Mouse (Mus musculus) T-helper 1 cell (primary cell): ENCODE measurements around the gene Pcdh8.

Source experiments
- in situ Hi-C: fragments of 300-600 bp; cut with MboI, MseI; formaldehyde crosslinking; loops from one replicate; pipeline ENCODE4 v1.15.1; 2025; ENCODE audit warnings: high pct_unique_total_duplicates

The Pcdh8 gene

GRCm38 (mm10) chr14:79771094-79771535 lies at the start of gene Pcdh8:
Gene Pcdh8 (minus strand): TSS chr14:79771312.
- in situ Hi-C loops, result no loop called here

GRCm38 (mm10) chr14:79814709-79815108 lies 43.6 kb upstream of the Pcdh8 start:
- in situ Hi-C loops, result no loop called here

- in situ Hi-C loops, result no loop called here
These were observed 43.0 kb upstream of the Pcdh8 start for GRCm38 (mm10) chr14:79814084-79814483.

- in situ Hi-C loops, result no loop called here
These were observed 22.1 kb upstream of the Pcdh8 start for GRCm38 (mm10) chr14:79793179-79793578.

- in situ Hi-C loops, result no loop called here
These were observed 18.4 kb upstream of the Pcdh8 start for GRCm38 (mm10) chr14:79789535-79789934.

- in situ Hi-C loops, result no loop called here
These were observed 17.6 kb upstream of the Pcdh8 start for GRCm38 (mm10) chr14:79788656-79789204.

GRCm38 (mm10) chr14:79787918-79788317 lies 16.8 kb upstream of the Pcdh8 start:
- in situ Hi-C loops, result no loop called here

GRCm38 (mm10) chr14:79785400-79785799 lies 14.3 kb upstream of the Pcdh8 start:
- in situ Hi-C loops, result no loop called here

- in situ Hi-C loops, result no loop called here
These were observed 9.8 kb upstream of the Pcdh8 start for GRCm38 (mm10) chr14:79780889-79781288.

GRCm38 (mm10) chr14:79780332-79780731 lies 9.2 kb upstream of the Pcdh8 start:
- in situ Hi-C loops, result no loop called here

GRCm38 (mm10) chr14:79779841-79780240 lies 8.7 kb upstream of the Pcdh8 start:
- in situ Hi-C loops, result no loop called here

- in situ Hi-C loops, result no loop called here
These were observed 2.6 kb upstream of the Pcdh8 start for GRCm38 (mm10) chr14:79773425-79774391.

- in situ Hi-C loops, result no loop called here
These were observed 845 bp upstream of the Pcdh8 start for GRCm38 (mm10) chr14:79771802-79772511.

- in situ Hi-C loops, result no loop called here
These were observed 612 bp downstream of the Pcdh8 start for GRCm38 (mm10) chr14:79770306-79771093.

- in situ Hi-C loops, result no loop called here
These were observed 1.5 kb downstream of the Pcdh8 start for GRCm38 (mm10) chr14:79769618-79770017.

- in situ Hi-C loops, result no loop called here
These were observed 2.1 kb downstream of the Pcdh8 start for GRCm38 (mm10) chr14:79768996-79769395.

- in situ Hi-C loops, result no loop called here
These were observed 2.9 kb downstream of the Pcdh8 start for GRCm38 (mm10) chr14:79768076-79768830.

GRCm38 (mm10) chr14:79767601-79768000 lies 3.5 kb downstream of the Pcdh8 start:
- in situ Hi-C loops, result no loop called here

GRCm38 (mm10) chr14:79765196-79765765 lies 5.8 kb downstream of the Pcdh8 start:
- in situ Hi-C loops, result no loop called here

GRCm38 (mm10) chr14:79754601-79755222 lies 16.4 kb downstream of the Pcdh8 start:
- in situ Hi-C loops, result no loop called here
